Mouse (Mus musculus) gastrocnemius, adult 2 months (tissue): ENCODE results near the gene Cpn1. TPM values are rescaled to one million over a fixed set of nuclear protein-coding genes. Genes with fewer than 3 reads are reported as not detected.

Experiments used
- DNase-seq: peaks from one replicate; pipeline ENCODE4 v3.0.0; 2022
- H3K27ac ChIP-seq: fragments of 200-600 bp; 2 replicates; pipeline ENCODE4 v1.8.1; 2022; ENCODE audit warnings: mild to moderate bottlenecking
- H3K4me3 ChIP-seq: fragments of 200-600 bp; 2 replicates; pipeline ENCODE4 v1.8.1; 2022; ENCODE audit warnings: mild to moderate bottlenecking, moderate library complexity
- CTCF ChIP-seq: fragments of 200-600 bp; IDR thresholded peaks from 2 replicates; pipeline ENCODE4 v1.8.1; 2022; ENCODE audit warnings: antibody characterized with exemption, mild to moderate bottlenecking, moderate library complexity
- intact Hi-C: fragments of 180-260 bp; cut with DNase I; formaldehyde crosslinking; loops from one replicate; pipeline ENCODE4 v1.15.1; 2025
- long read RNA-seq, 2 experiments: library from polyadenylated mRNA; stranded (forward); transcript quantifications; one replicate each; pipeline ENCODE4 v2.0.0; 2021
- total RNA-seq, 2 experiments: library from RNA; stranded (reverse); gene quantifications; 2 replicates each; pipeline ENCODE4 v1.2.3; 2021

The Cpn1 gene
- total RNA-seq = not detected
- long read RNA-seq, experiment 1 = 0 reads
- long read RNA-seq, experiment 2 = 0 reads

- DNase-seq = no peak
Measured at GRCm38 (mm10) chr19:43986069-43986794, at the start of gene Cpn1. Gene Cpn1, minus strand, starts transcription at chr19:43986556.

DNA sequence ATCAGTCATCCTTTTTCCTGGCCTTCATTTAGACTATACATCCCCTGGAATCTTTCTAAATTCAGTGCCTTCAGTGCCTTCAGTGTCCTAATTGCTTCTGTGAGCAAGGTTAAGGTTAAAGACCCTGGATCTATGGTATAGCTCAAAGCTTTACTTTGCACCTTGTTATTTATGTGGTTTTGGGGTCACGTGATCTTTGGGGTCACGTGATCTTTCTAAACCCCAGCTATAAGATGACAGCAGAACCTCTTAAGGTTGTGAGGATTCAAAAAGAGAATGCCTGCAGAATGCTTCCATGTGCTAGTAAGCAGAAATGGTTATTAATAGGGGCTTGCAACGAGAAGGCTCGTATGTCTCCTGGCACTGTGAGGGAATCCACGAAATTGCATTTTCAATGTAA is 47.0 kb upstream of the Cpn1 start:
- intact Hi-C loops = no loop called here
- no peak overlapping the region for H3K4me3 ChIP-seq

More at GRCm38 (mm10) chr19:43986069-43986794, at the start of gene Cpn1:
- Histone ChIP-seq H3K4me3 (no peak within 1 kb of the TSS), H3K27ac (no peak within 1 kb of the TSS)
- intact Hi-C loops = no loop called here
- TF ChIP-seq CTCF = no peak

GRCm38 (mm10) chr19:44032046-44032744 is 45.8 kb upstream of the Cpn1 start:
- Histone ChIP-seq H3K27ac (no peak overlapping the region), H3K4me3 (no peak overlapping the region)
- intact Hi-C loops = no loop called here
- no peak for DNase-seq
- no peak for TF ChIP-seq CTCF

More for the DNA sequence above, 47.0 kb upstream of the Cpn1 start:
- no peak for DNase-seq
- no peak overlapping the region for H3K27ac ChIP-seq
- TF ChIP-seq CTCF = no peak

DNA sequence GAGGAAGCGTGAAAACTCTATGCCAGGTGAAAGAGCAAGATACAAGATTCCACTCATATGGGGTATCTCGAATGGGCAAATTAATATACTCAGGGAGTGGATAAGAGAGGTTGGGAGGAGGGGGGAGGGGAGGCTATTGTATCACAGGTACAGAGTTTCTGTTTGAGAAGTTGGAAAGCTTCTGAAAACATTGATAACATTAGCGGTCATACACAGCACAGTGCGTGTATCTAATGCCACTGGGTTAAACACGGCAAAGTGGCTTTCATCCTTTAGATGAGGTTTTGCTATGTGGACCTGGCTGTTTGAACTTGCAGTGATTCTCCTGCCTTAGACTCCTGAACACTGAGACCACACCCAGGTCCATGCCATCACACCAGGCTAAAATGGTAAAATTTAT is 43.7 kb upstream of the Cpn1 start:
- TF ChIP-seq CTCF = no peak
- DNase-seq = no peak
- Histone ChIP-seq H3K27ac (no peak overlapping the region), H3K4me3 (no peak overlapping the region)
- intact Hi-C loops = no loop called here

DNA sequence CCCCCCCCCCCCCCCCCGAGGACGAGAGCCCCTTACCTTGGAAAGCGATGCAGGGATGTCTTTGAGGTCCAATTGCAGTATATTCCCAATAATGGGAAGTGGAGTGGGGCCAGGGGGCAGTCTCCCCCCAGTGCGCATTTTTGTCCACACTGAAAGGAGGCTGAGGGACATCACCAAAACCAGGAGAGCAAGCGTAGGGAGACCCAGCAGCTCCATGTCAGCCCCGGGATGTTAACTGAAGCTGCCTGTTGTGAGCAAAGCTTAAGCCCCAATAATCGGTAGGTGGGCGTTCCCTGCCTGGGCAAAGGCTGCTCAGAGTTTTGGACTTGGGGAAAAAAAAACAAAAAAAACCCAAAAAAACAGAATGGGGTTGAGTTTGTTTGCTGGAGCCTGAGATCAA is 42.6 kb upstream of the Cpn1 start, which contains the start of gene Cyp2c23:
Gene Cyp2c23 (minus strand): TSS at position 237 of the 400 bp plus-strand sequence.
- no peak within 1 kb of the TSS for H3K4me3 ChIP-seq
- no peak for DNase-seq
- no peak within 1 kb of the TSS for H3K27ac ChIP-seq
- TF ChIP-seq CTCF = no peak
- intact Hi-C loops = no loop called here

- no peak for TF ChIP-seq CTCF
- no peak for DNase-seq
- intact Hi-C loops = no loop called here
- H3K27ac ChIP-seq = no peak overlapping the region
- no peak overlapping the region for H3K4me3 ChIP-seq
Measured at GRCm38 (mm10) chr19:44026956-44027530, 40.7 kb upstream of the Cpn1 start.

- no peak overlapping the region for H3K27ac ChIP-seq
- no peak for TF ChIP-seq CTCF
- intact Hi-C loops = no loop called here
- H3K4me3 ChIP-seq = no peak overlapping the region
- no peak for DNase-seq
Measured at GRCm38 (mm10) chr19:44024921-44025585, 38.7 kb upstream of the Cpn1 start.

- H3K27ac ChIP-seq = no peak overlapping the region
- no peak; the same call in 1 of the 2 replicates for TF ChIP-seq CTCF
- no peak overlapping the region for H3K4me3 ChIP-seq
- DNase-seq = no peak
- intact Hi-C loops = no loop called here
Measured at GRCm38 (mm10) chr19:44023066-44023465, 36.7 kb upstream of the Cpn1 start.

DNA sequence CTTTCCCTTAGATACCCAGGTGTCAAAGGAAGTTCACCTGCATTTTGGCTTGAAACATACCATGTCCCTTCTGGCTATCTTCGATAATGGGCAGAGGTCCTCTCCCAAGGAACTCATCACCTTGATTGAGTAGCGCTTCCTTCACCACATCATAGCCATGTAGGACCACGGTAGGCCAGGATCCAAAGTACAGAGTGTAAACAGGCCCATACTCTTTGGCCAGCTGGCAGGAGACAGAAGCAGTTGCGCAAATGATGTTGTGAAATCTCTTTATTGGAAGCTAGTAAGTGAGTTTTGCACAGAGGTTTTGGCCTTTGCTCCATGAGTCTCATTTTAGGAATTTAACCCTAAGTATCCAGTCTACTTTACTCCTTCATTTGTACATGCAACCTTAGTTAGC is 35.1 kb upstream of the Cpn1 start:
- peak; percentile 77 for DNase-seq
- peak overlapping the region; percentile 31; the same call in 1 of the 2 replicates for H3K27ac ChIP-seq
- H3K4me3 ChIP-seq = no peak overlapping the region
- TF ChIP-seq CTCF = no peak
- intact Hi-C loops = no loop called here

DNA sequence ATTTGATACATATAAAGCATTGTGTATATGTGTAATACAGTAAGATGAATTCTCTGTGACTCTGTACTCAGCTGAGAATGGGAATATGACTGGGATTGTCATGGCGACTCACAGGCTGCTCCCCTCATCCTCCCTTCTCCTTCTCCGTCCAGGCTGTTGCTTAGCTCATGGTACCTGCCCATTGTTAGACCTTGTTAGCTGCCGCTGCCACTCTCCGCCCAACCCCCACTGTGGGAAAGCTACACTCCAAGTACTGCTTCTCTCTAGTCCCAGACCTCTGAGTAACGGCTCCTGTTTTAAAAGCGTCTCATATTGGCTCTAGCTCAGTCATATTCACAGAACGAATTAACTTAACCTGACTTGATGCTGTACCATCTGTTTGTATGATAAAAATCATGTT is 33.4 kb upstream of the Cpn1 start:
- no peak for TF ChIP-seq CTCF
- Histone ChIP-seq H3K27ac (no peak overlapping the region; the same call in 1 of the 2 replicates), H3K4me3 (no peak overlapping the region)
- intact Hi-C loops = no loop called here
- DNase-seq = no peak

GRCm38 (mm10) chr19:44013862-44014261 is 27.5 kb upstream of the Cpn1 start:
- no peak for DNase-seq
- no peak overlapping the region for H3K27ac ChIP-seq
- intact Hi-C loops = no loop called here
- TF ChIP-seq CTCF = no peak
- H3K4me3 ChIP-seq = no peak overlapping the region

GRCm38 (mm10) chr19:44008784-44009183 is 22.4 kb upstream of the Cpn1 start:
- intact Hi-C loops = no loop called here
- Histone ChIP-seq H3K4me3 (no peak overlapping the region), H3K27ac (no peak overlapping the region; the same call in 1 of the 2 replicates)
- no peak for TF ChIP-seq CTCF
- no peak for DNase-seq
